Mouse (Mus musculus) hindbrain, embryonic 13.5 days (tissue): Measurements from ENCODE around the gene Lce3c. TPM values are rescaled to one million over a fixed set of nuclear protein-coding genes. Genes with fewer than 3 reads are reported as not detected.

Experiments
- polyA plus RNA-seq: library from polyadenylated mRNA; unstranded; fragments of >200 nt; fragmentation: Nextera tagmentation; extraction: Ambion mirVana; gene quantifications from 2 replicates; pipeline ENCODE4 v1.2.1, GENCODE M21; 2015

Lce3c gene
- polyA plus RNA-seq, 1 experiment from 2014 or later, result not detected

Other genes starting within 250 kb of the Lce3c start
- gene Lce1e, start 235.4 kb upstream of the Lce3c start, polyA plus RNA-seq, result not detected in 2 replicates
- gene Lce1f, start 224.1 kb upstream of the Lce3c start, polyA plus RNA-seq, result not detected in 2 replicates
- gene Gm38119, start 205.4 kb upstream of the Lce3c start, polyA plus RNA-seq, result not detected in 2 replicates
- not detected in 2 replicates for gene Lce1g, start 192.1 kb upstream of the Lce3c start, polyA plus RNA-seq
- gene Lce1h, start 179.4 kb upstream of the Lce3c start, polyA plus RNA-seq, result not detected in 2 replicates
- not detected in 2 replicates for gene Lce1i, start 165.6 kb upstream of the Lce3c start, polyA plus RNA-seq
- not detected in 2 replicates for gene Lce1j, start 154.0 kb upstream of the Lce3c start, polyA plus RNA-seq
- gene Lce1k, start 136.6 kb upstream of the Lce3c start, polyA plus RNA-seq, result not detected in 2 replicates
- gene Kprp, start 117.2 kb upstream of the Lce3c start, polyA plus RNA-seq, result not detected in 2 replicates
- gene Lce1l, start 93.2 kb upstream of the Lce3c start, polyA plus RNA-seq, result not detected in 2 replicates
- gene 2310050C09Rik, start 74.3 kb upstream of the Lce3c start, polyA plus RNA-seq, result not detected in 2 replicates
- not detected in 2 replicates for gene Lce3a, start 18.3 kb upstream of the Lce3c start, polyA plus RNA-seq
- gene Lce3b, start 11.5 kb upstream of the Lce3c start, polyA plus RNA-seq, result not detected in 2 replicates
- not detected in 2 replicates for gene Lce3d, start 12.9 kb downstream of the Lce3c start, polyA plus RNA-seq
- gene Lce3e, start 22.6 kb downstream of the Lce3c start, polyA plus RNA-seq, result not detected in 2 replicates
- gene Lce3f, start 47.7 kb downstream of the Lce3c start, polyA plus RNA-seq, result not detected in 2 replicates
- 1.1 and 1.6 TPM in 2 replicates for gene Crct1, start 71.2 kb downstream of the Lce3c start, polyA plus RNA-seq
- gene Lce1m, start 74.6 kb downstream of the Lce3c start, polyA plus RNA-seq, result not detected in 2 replicates
- not detected in 2 replicates for gene Gm4858, start 124.3 kb downstream of the Lce3c start, polyA plus RNA-seq
- gene Crnn, start 200.3 kb downstream of the Lce3c start, polyA plus RNA-seq, result not detected in 2 replicates